Mouse (Mus musculus): Measurements from ENCODE around the gene Scn1b.

The Scn1b gene

GRCm38 (mm10) chr7:31116721-31117145 is 10.1 kb downstream of the Scn1b start:
- peak; percentile 53 for DNase-seq (ENCODE audit: low spot score)

- DNase-seq (ENCODE audit: low spot score), result peak; percentile 52
These were observed 11.2 kb downstream of the Scn1b start for GRCm38 (mm10) chr7:31115587-31116043.

- peak; percentile 51 for DNase-seq (ENCODE audit: low spot score)
These were observed 11.6 kb downstream of the Scn1b start, which contains the start of gene Hpn for GRCm38 (mm10) chr7:31115182-31115581. Hpn (minus strand) TSS chr7:31115290.

- no peak for DNase-seq (ENCODE audit: low spot score)
These were observed 12.2 kb downstream of the Scn1b start for GRCm38 (mm10) chr7:31114646-31115045.

GRCm38 (mm10) chr7:31113800-31114199 is 13.0 kb downstream of the Scn1b start:
- DNase-seq (ENCODE audit: low spot score), result no peak

- DNase-seq (ENCODE audit: low spot score), result no peak
These were observed 14.8 kb downstream of the Scn1b start for GRCm38 (mm10) chr7:31112036-31112435.

- no peak for DNase-seq (ENCODE audit: low spot score)
These were observed 15.9 kb downstream of the Scn1b start for GRCm38 (mm10) chr7:31110861-31111385.

- no peak for DNase-seq (ENCODE audit: low spot score)
These were observed 17.0 kb downstream of the Scn1b start for GRCm38 (mm10) chr7:31109796-31110195.

GRCm38 (mm10) chr7:31109091-31109490 is 17.7 kb downstream of the Scn1b start:
- peak; percentile 77 for DNase-seq (ENCODE audit: low spot score)

- no peak for DNase-seq (ENCODE audit: low spot score)
These were observed 19.0 kb downstream of the Scn1b start for GRCm38 (mm10) chr7:31107781-31108180.

- no peak for DNase-seq (ENCODE audit: low spot score)
These were observed 20.6 kb downstream of the Scn1b start for GRCm38 (mm10) chr7:31106166-31106565.

GRCm38 (mm10) chr7:31105061-31105768 is 21.6 kb downstream of the Scn1b start:
- DNase-seq (ENCODE audit: low spot score), result peak; percentile 86

GRCm38 (mm10) chr7:31100786-31101185 is 26.0 kb downstream of the Scn1b start:
- DNase-seq (ENCODE audit: low spot score), result no peak

- peak; percentile 44 for DNase-seq (ENCODE audit: low spot score)
These were observed 27.2 kb downstream of the Scn1b start for GRCm38 (mm10) chr7:31099612-31099982.

GRCm38 (mm10) chr7:31098697-31099611 is 27.8 kb downstream of the Scn1b start:
- DNase-seq (ENCODE audit: low spot score), result peak; percentile 73

GRCm38 (mm10) chr7:31097583-31098248 is 29.1 kb downstream of the Scn1b start:
- DNase-seq (ENCODE audit: low spot score), result peak; percentile 95

GRCm38 (mm10) chr7:31096892-31097564 is 29.8 kb downstream of the Scn1b start:
- no peak for DNase-seq (ENCODE audit: low spot score)

- no peak for DNase-seq (ENCODE audit: low spot score)
These were observed 31.9 kb downstream of the Scn1b start for GRCm38 (mm10) chr7:31094774-31095501.

- DNase-seq (ENCODE audit: low spot score), result no peak
These were observed 37.1 kb downstream of the Scn1b start for GRCm38 (mm10) chr7:31089721-31090120.

- DNase-seq (ENCODE audit: low spot score), result no peak
These were observed 38.6 kb downstream of the Scn1b start for GRCm38 (mm10) chr7:31088206-31088605.

- no peak for DNase-seq (ENCODE audit: low spot score)
These were observed 39.5 kb downstream of the Scn1b start for GRCm38 (mm10) chr7:31087262-31087661.

Measured in testis, postnatal 10 days (tissue).